Mouse (Mus musculus) right cerebral cortex, adult 18-20 months (tissue): ENCODE data around the gene Borcs5.

Experiments
- DNase-seq: peaks from one replicate; pipeline ENCODE4 v3.0.0; 2022; ENCODE audit warnings: mixed read lengths

Borcs5 gene

GRCm38 (mm10) chr6:134719156-134719555 is 79.8 kb downstream of the Borcs5 start:
- no peak for DNase-seq

GRCm38 (mm10) chr6:134720150-134720549 is 80.8 kb downstream of the Borcs5 start:
- DNase-seq = no peak

- no peak for DNase-seq
These were observed 82.5 kb downstream of the Borcs5 start for GRCm38 (mm10) chr6:134721729-134722269.

- no peak for DNase-seq
These were observed 83.6 kb downstream of the Borcs5 start for GRCm38 (mm10) chr6:134722906-134723305.

- no peak for DNase-seq
These were observed 84.0 kb downstream of the Borcs5 start for GRCm38 (mm10) chr6:134723326-134723725.

GRCm38 (mm10) chr6:134723833-134724553 is 84.7 kb downstream of the Borcs5 start:
- no peak for DNase-seq

- no peak for DNase-seq
These were observed 86.1 kb downstream of the Borcs5 start for GRCm38 (mm10) chr6:134725406-134725805.

- DNase-seq = no peak
These were observed 91.7 kb downstream of the Borcs5 start for GRCm38 (mm10) chr6:134730978-134731377.

GRCm38 (mm10) chr6:134732813-134733212 is 93.5 kb downstream of the Borcs5 start:
- no peak for DNase-seq

- DNase-seq = no peak
These were observed 94.5 kb downstream of the Borcs5 start for GRCm38 (mm10) chr6:134733800-134734221.

GRCm38 (mm10) chr6:134736853-134737252 is 97.5 kb downstream of the Borcs5 start:
- DNase-seq = no peak

GRCm38 (mm10) chr6:134743568-134743967 is 104.3 kb downstream of the Borcs5 start:
- DNase-seq = no peak

GRCm38 (mm10) chr6:134745876-134746275 is 106.6 kb downstream of the Borcs5 start:
- DNase-seq = no peak

GRCm38 (mm10) chr6:134748126-134748525 is 108.8 kb downstream of the Borcs5 start:
- DNase-seq = no peak

GRCm38 (mm10) chr6:134751087-134751486 is 111.8 kb downstream of the Borcs5 start:
- no peak for DNase-seq

GRCm38 (mm10) chr6:134751883-134752647 is 112.8 kb downstream of the Borcs5 start:
- DNase-seq = no peak

- no peak for DNase-seq
These were observed 114.1 kb downstream of the Borcs5 start for GRCm38 (mm10) chr6:134753412-134753811.

GRCm38 (mm10) chr6:134753858-134754257 is 114.5 kb downstream of the Borcs5 start:
- no peak for DNase-seq

- DNase-seq = no peak
These were observed 116.7 kb downstream of the Borcs5 start for GRCm38 (mm10) chr6:134756058-134756457.
